In genomic region chr9:66880752-66881151, GRCm38 (mm10) we compare ENCODE assay signal across 20 mouse cellular contexts. TPM values are rescaled to one million over a fixed set of nuclear protein-coding genes. Genes with fewer than 3 reads are reported as not detected.
DNase-seq lines count a peak whose midpoint lies in the region; ATAC-seq and TF ChIP-seq lines count a peak whose summit lies in the region.
"Had no signal": no experiment of that assay in that cellular context is flagged by ENCODE, and none has a peak within 500 bp of the region (broad histone marks: within the 10 kb centered on the region; RNA-seq: fewer than 3 reads in every experiment).

No protein-coding gene starts in this region.

- no peak overlapping the region for H3K9ac ChIP-seq in liver, embryonic 14.5 days (replicated peaks)
- H3K9ac ChIP-seq in liver, embryonic 11.5 days (ENCODE audit: low read depth, low read length): no peak overlapping the region
- H3K9ac ChIP-seq: embryonic facial prominence, embryonic 12.5 days; forebrain, embryonic 13.5 days; forebrain, embryonic 15.5 days; forebrain, postnatal 0 days had no signal

- no peak for TF ChIP-seq EP300 in liver, embryonic 14.5 days (IDR thresholded peaks at IDR 0.05; ENCODE audit: low read depth)

- no peak for DNase-seq in layer of hippocampus, adult 2 months (ENCODE audit: low spot score in 2 of 2)
- no peak for DNase-seq in layer of hippocampus, adult 18-20 months (ENCODE audit: low spot score in 2 of 2)
- peak in 2 of 3 experiments; percentile 62 to 66 for DNase-seq in liver, embryonic 14.5 days (ENCODE audit: low read depth in 3 of 3, low spot score in 3 of 3)
- no peak for DNase-seq in liver, embryonic 11.5 days (ENCODE audit: low spot score)
- no peak for DNase-seq in cerebellum, postnatal 4 days (ENCODE audit: low spot score in 2 of 2)
- DNase-seq: adrenal gland, adult 2 months; adrenal gland, postnatal 10 days; adrenal gland, postnatal 25 days; cerebellum, adult 11-12 months; cerebellum, adult 2 months; cerebellum, adult 9-10 months; cerebellum, postnatal 14 days; cerebellum, postnatal 36 days; forebrain, postnatal 0 days had no signal

- no peaks in the 10 kb centered on the region for H3K27me3 ChIP-seq in liver, embryonic 14.5 days (ENCODE audit: control insufficient read depth, insufficient read depth, low read length)
- no peaks in the 10 kb centered on the region for H3K27me3 ChIP-seq in liver, embryonic 11.5 days (replicated peaks; ENCODE audit: control insufficient read depth, insufficient read depth, low read length)
- H3K27me3 ChIP-seq: embryonic facial prominence, embryonic 12.5 days; forebrain, embryonic 13.5 days; forebrain, embryonic 15.5 days had no signal

- WGBS in liver, embryonic 14.5 days (ENCODE audit: insufficient replicate concordance): 81% methylated on average over 2 of the region's 2 CpGs
- WGBS in liver, embryonic 11.5 days: 90% methylated on average over 2 of the region's 2 CpGs
- WGBS in macrophage (ENCODE audit: missing documents): 82% methylated on average over 2 of the region's 2 CpGs

- no peak overlapping the region for H3K4me3 ChIP-seq in layer of hippocampus, adult 2 months
- H3K4me3 ChIP-seq in liver, embryonic 14.5 days (ENCODE audit: insufficient read depth in 1 of 2, low read depth in 2 of 2, low read length in 2 of 2): no peak overlapping the region
- H3K4me3 ChIP-seq in liver, embryonic 11.5 days (ENCODE audit: low read depth, low read length): no peak overlapping the region
- no peak overlapping the region for H3K4me3 ChIP-seq in bone marrow macrophage, adult 2 months (ENCODE audit: insufficient read depth, low read length)
- no peak overlapping the region for H3K4me3 ChIP-seq in macrophage (ENCODE audit: inconsistent target)
- H3K4me3 ChIP-seq: embryonic facial prominence, embryonic 10.5 days; embryonic facial prominence, embryonic 12.5 days; forebrain, embryonic 13.5 days; forebrain, embryonic 15.5 days had no signal

- no peaks in the 10 kb centered on the region; the same call in 1 of the 2 replicates for H3K36me3 ChIP-seq in liver, embryonic 14.5 days (replicated peaks; ENCODE audit: control insufficient read depth, insufficient read depth, low read depth)
- no peaks in the 10 kb centered on the region for H3K36me3 ChIP-seq in liver, embryonic 11.5 days (ENCODE audit: control insufficient read depth, insufficient read depth, low read length)
- no peaks in the 10 kb centered on the region for H3K36me3 ChIP-seq in macrophage (ENCODE audit: inconsistent target)
- H3K36me3 ChIP-seq: embryonic facial prominence, embryonic 12.5 days; forebrain, embryonic 15.5 days had no signal

- TF ChIP-seq POLR2A in bone marrow macrophage, adult 2 months (IDR thresholded peaks at IDR 0.05; ENCODE audit: borderline replicate concordance, low read depth, low read length): no peak

- H3K4me1 ChIP-seq in liver, embryonic 14.5 days (replicated peaks; ENCODE audit: control insufficient read depth in 2 of 2, insufficient read depth in 2 of 2, low read length in 1 of 2): peaks cover 15 to 21% of the 10 kb centered on the region in 2 experiments
- peaks cover 13% of the 10 kb centered on the region for H3K4me1 ChIP-seq in liver, embryonic 11.5 days (replicated peaks; ENCODE audit: control insufficient read depth, insufficient read depth, low read length)
- H3K4me1 ChIP-seq in bone marrow macrophage, adult 2 months (ENCODE audit: control insufficient read depth, insufficient read depth, low read length): peaks cover 69% of the 10 kb centered on the region

- ATAC-seq in liver, embryonic 14.5 days (ENCODE audit: insufficient read depth): no peak
- no peak for ATAC-seq in liver, embryonic 11.5 days (replicated peaks; ENCODE audit: low FRiP score)
- ATAC-seq: forebrain, embryonic 13.5 days; forebrain, embryonic 15.5 days; forebrain, postnatal 0 days had no signal

- no peak overlapping the region for H3K4me2 ChIP-seq in liver, embryonic 14.5 days (ENCODE audit: low read depth)
- no peak overlapping the region for H3K4me2 ChIP-seq in liver, embryonic 11.5 days
- H3K4me2 ChIP-seq: embryonic facial prominence, embryonic 12.5 days; forebrain, embryonic 13.5 days; forebrain, embryonic 15.5 days had no signal

- H3K27ac ChIP-seq in layer of hippocampus, adult 2 months: peak overlapping the region; percentile 28; the same call in 1 of the 2 replicates
- H3K27ac ChIP-seq in liver, embryonic 14.5 days: no peak overlapping the region
- H3K27ac ChIP-seq in liver, embryonic 11.5 days (ENCODE audit: low read depth, low read length): no peak overlapping the region
- H3K27ac ChIP-seq in bone marrow macrophage, adult 2 months (ENCODE audit: insufficient read depth, low read depth, low read length): peak overlapping the region; percentile 89
- peak overlapping the region; percentile 99 for H3K27ac ChIP-seq in macrophage
- H3K27ac ChIP-seq: embryonic facial prominence, embryonic 10.5 days; embryonic facial prominence, embryonic 12.5 days; forebrain, embryonic 13.5 days; forebrain, embryonic 15.5 days had no signal

- peaks cover 84% of the 10 kb centered on the region for H3K79me2 ChIP-seq in macrophage (ENCODE audit: inconsistent target)

- no peak for TF ChIP-seq CTCF in layer of hippocampus, adult 2 months (conservative IDR thresholded peaks at IDR 0.05)
- TF ChIP-seq CTCF in liver, embryonic 14.5 days (IDR thresholded peaks at IDR 0.05; ENCODE audit: low read depth): no peak
- TF ChIP-seq CTCF in bone marrow macrophage, adult 2 months (IDR thresholded peaks at IDR 0.05; ENCODE audit: low read depth, low read length): no peak

- H3K9me3 ChIP-seq in liver, embryonic 14.5 days (ENCODE audit: control insufficient read depth, low read length): no peaks in the 10 kb centered on the region
- H3K9me3 ChIP-seq in liver, embryonic 11.5 days (ENCODE audit: control insufficient read depth, low read length): no peaks in the 10 kb centered on the region
- H3K9me3 ChIP-seq: embryonic facial prominence, embryonic 10.5 days; embryonic facial prominence, embryonic 12.5 days; forebrain, embryonic 13.5 days; forebrain, embryonic 15.5 days had no signal

RNA-seq across cellular contexts. Expression of gene Rab8b, which starts 38.7 kb away (rescaled TPM):
- 10 to 100 TPM; 46.1 to 47.1 TPM for total RNA-seq in layer of hippocampus, adult 2 months (2021)
- total RNA-seq in layer of hippocampus, adult 18-20 months (2021): 10 to 100 TPM; 53.6 to 57.1 TPM
- polyA plus RNA-seq in liver, embryonic 14.5 days (2012; rRNA removed): 15.1 and 20.6 TPM in 2 replicates
- 17.9 and 18.3 TPM in 2 replicates for polyA plus RNA-seq in liver, embryonic 14.5 days (2014; fragmentation: Nextera tagmentation; extraction: Ambion mirVana)
- polyA plus RNA-seq in liver, embryonic 11.5 days (2014; fragmentation: Nextera tagmentation; extraction: Ambion mirVana): 43.1 and 44.3 TPM in 2 replicates
- 160 and 169 TPM in 2 replicates for polyA plus RNA-seq in bone marrow macrophage, adult 2 months (2012; ENCODE audit: insufficient read depth, insufficient read length, missing spikeins)
- total RNA-seq in macrophage (2018; cell fraction: chromatin; rRNA removed): 100 to 1,000 TPM in 24 of 26 experiments, 10 to 100 TPM in 2; 75.0 to 334 (median 129) TPM
- total RNA-seq in macrophage (2018; cell fraction: cytosol; rRNA removed): 100 to 1,000 TPM; 225 to 568 (median 292) TPM
- 100 to 1,000 TPM; 152 to 371 (median 210) TPM for total RNA-seq in macrophage (2018; cell fraction: nucleus; rRNA removed)
- polyA plus RNA-seq in macrophage (2018): 189 to 289 TPM (median 212 TPM) in 3 replicates

RNA-seq across cellular contexts. Expression of gene Aph1c, which starts 46.2 kb away (rescaled TPM):
- 1 to 10 TPM; 7.6 to 8.4 TPM for total RNA-seq in layer of hippocampus, adult 2 months (2021)
- total RNA-seq in layer of hippocampus, adult 18-20 months (2021): 10 to 100 TPM in 1 of 2 experiments, 1 to 10 TPM in 1; 9.0 to 10.6 TPM
- 0.77 and 0.80 TPM in 2 replicates for polyA plus RNA-seq in liver, embryonic 14.5 days (2012; rRNA removed)
- polyA plus RNA-seq in liver, embryonic 14.5 days (2014; fragmentation: Nextera tagmentation; extraction: Ambion mirVana): 2.4 and 2.5 TPM in 2 replicates
- polyA plus RNA-seq in liver, embryonic 11.5 days (2014; fragmentation: Nextera tagmentation; extraction: Ambion mirVana): 1.6 and 2.0 TPM in 2 replicates
- polyA plus RNA-seq in bone marrow macrophage, adult 2 months (2012; ENCODE audit: insufficient read depth, insufficient read length, missing spikeins): 93.9 and 111 TPM in 2 replicates
- total RNA-seq in macrophage (2018; cell fraction: chromatin; rRNA removed): 100 to 1,000 TPM in 2 of 26 experiments, 10 to 100 TPM in 17, 1 to 10 TPM in 7; 1.8 to 107 (median 24.8) TPM
- 100 to 1,000 TPM in 9 of 26 experiments, 10 to 100 TPM in 17; 27.9 to 148 (median 70.1) TPM for total RNA-seq in macrophage (2018; cell fraction: cytosol; rRNA removed)
- 100 to 1,000 TPM in 6 of 26 experiments, 10 to 100 TPM in 20; 20.2 to 162 (median 62.6) TPM for total RNA-seq in macrophage (2018; cell fraction: nucleus; rRNA removed)
- polyA plus RNA-seq in macrophage (2018): 28.2 to 132 TPM (median 63.8 TPM) in 3 replicates

Comparison
In these comparisons a context has a peak if more than half of its experiments do, and no peak if none do; other contexts are left out.
1. DNase-seq: peak in liver, embryonic 14.5 days (2 of 3); none in layer of hippocampus, adult 2 months (0 of 2), layer of hippocampus, adult 18-20 months (0 of 2), liver, embryonic 11.5 days (single experiment) and cerebellum, postnatal 4 days (0 of 2).
2. H3K27ac ChIP-seq: peak in layer of hippocampus, adult 2 months (single experiment), bone marrow macrophage, adult 2 months (single experiment) and macrophage (single experiment); none in liver, embryonic 14.5 days (single experiment) and liver, embryonic 11.5 days (single experiment).